Mouse (Mus musculus) hindbrain, embryonic 14.5 days (tissue): ENCODE data around the gene Calml3. TPM values are rescaled to one million over a fixed set of nuclear protein-coding genes. Genes with fewer than 3 reads are reported as not detected.
"Not testable (repeated sequence)": the region's sequence is repeated elsewhere in the genome, so short reads cannot be mapped to it uniquely, and the experiment has no call there.

ENCODE experiments used
- ATAC-seq: fragments of 200-750 bp; cut with Nextera tagmentation; 2 replicates; pipeline ENCODE4 v1.8.0; 2017; ENCODE audit warnings: moderate number of reproducible peaks, mild to moderate bottlenecking, moderate TSS enrichment, moderate library complexity; ENCODE audit not compliant: low FRiP score
- DNase-seq: peaks from one replicate; pipeline ENCODE4 v3.0.0-alpha.2; 2015; ENCODE audit warnings: low spot score
- H3K27ac ChIP-seq: fragments of 300-500 bp; sonication (generic); 2 replicates; pipeline ENCODE4 v1.5.1; 2014; ENCODE audit warnings: mild to moderate bottlenecking, moderate library complexity
- H3K27me3 ChIP-seq: fragments of 300-500 bp; sonication (generic); 2 replicates; pipeline ENCODE4 v1.6.1; 2014; ENCODE audit warnings: mild to moderate bottlenecking, low read length, mixed read lengths; ENCODE audit not compliant: control insufficient read depth, insufficient read depth
- H3K36me3 ChIP-seq: fragments of 300-500 bp; sonication (generic); replicated peaks from 2 replicates; pipeline ENCODE4 v1.6.1; 2014; ENCODE audit not compliant: control insufficient read depth, insufficient read depth
- H3K4me1 ChIP-seq: fragments of 300-500 bp; sonication (generic); replicated peaks from 2 replicates; pipeline ENCODE4 v1.6.1; 2014; ENCODE audit warnings: antibody characterized with exemption, low read length, mixed read lengths; ENCODE audit not compliant: control insufficient read depth, insufficient read depth
- H3K4me2 ChIP-seq: fragments of 300-500 bp; sonication (generic); replicated peaks from 2 replicates; pipeline ENCODE4 v1.6.1; 2014; ENCODE audit warnings: mild to moderate bottlenecking, moderate library complexity
- H3K4me3 ChIP-seq: fragments of 300-500 bp; sonication (generic); replicated peaks from 2 replicates; pipeline ENCODE4 v1.5.1; 2014; ENCODE audit warnings: mild to moderate bottlenecking, low read length
- H3K9ac ChIP-seq: fragments of 300-500 bp; sonication (generic); 2 replicates; pipeline ENCODE4 v1.6.1; 2014
- H3K9me3 ChIP-seq: fragments of 300-500 bp; sonication (generic); 2 replicates; pipeline ENCODE4 v1.6.1; 2016; ENCODE audit warnings: low read length; ENCODE audit not compliant: control insufficient read depth
- whole genome bisulfite sequencing: fragments of 180-500 bp; shearing (Covaris S2); extraction: QIAGEN DNeasy Blood & Tissue Kit; methylation state at CpG from one replicate; pipeline ENCODE4 v1.1.7; 2014; 5-methylcytosine and 5-hydroxymethylcytosine counted together
- polyA plus RNA-seq: library from polyadenylated mRNA; unstranded; fragments of >200 nt; fragmentation: Nextera tagmentation; extraction: Ambion mirVana; gene quantifications from 2 replicates; pipeline ENCODE4 v1.2.1, GENCODE M21; 2014

Calml3 gene
- polyA plus RNA-seq: not detected in 2 replicates

DNA sequence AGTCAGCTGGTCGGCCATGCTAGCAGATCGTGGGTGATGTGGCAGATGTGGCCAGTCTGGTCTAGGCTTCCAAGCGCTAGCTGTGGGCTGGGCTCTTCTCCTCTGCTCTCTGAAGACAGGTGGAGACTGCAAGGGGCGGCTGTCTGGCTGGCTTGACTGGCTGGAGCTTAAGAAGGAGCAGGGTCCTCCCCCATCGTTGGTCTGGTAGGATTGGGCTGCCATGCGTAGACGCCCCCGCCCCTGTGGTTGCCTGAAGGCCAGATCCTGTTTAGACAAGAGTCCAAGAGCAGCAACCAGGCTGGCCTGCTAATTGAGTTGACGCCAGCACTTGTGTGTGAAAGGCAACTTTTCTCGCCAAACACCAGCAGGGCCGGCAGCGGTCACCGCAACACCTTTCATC is at the start of gene Calml3:
TSS of gene Calml3 (minus strand) at position 131 of the 400 bp plus-strand sequence.
- Histone ChIP-seq H3K4me1 (no peaks in the 10 kb centered on the region), H3K9me3 (no peaks in the 10 kb centered on the region), H3K27me3 (no peaks in the 10 kb centered on the region), H3K9ac (no peak within 1 kb of the TSS), H3K4me3 (no peak within 1 kb of the TSS), H3K36me3 (no peaks in the 10 kb centered on the region), H3K27ac (no peak within 1 kb of the TSS), H3K4me2 (no peak within 1 kb of the TSS)
- WGBS: 92% methylated on average over 13 of the region's 13 CpGs
- ATAC-seq (no peak), DNase-seq (no peak)

- H3K36me3 ChIP-seq: no peaks in the 10 kb centered on the region
- H3K27ac ChIP-seq: no peak overlapping the region
- no peaks in the 10 kb centered on the region for H3K4me1 ChIP-seq
- H3K9me3 ChIP-seq: no peaks in the 10 kb centered on the region
- H3K27me3 ChIP-seq: no peaks in the 10 kb centered on the region
- ATAC-seq (no peak), DNase-seq (no peak)
- H3K9ac ChIP-seq: no peak overlapping the region
- no peak overlapping the region for H3K4me3 ChIP-seq
- WGBS: 64% methylated on average over 1 of the region's 1 CpGs
- H3K4me2 ChIP-seq: no peak overlapping the region
Measured at GRCm38 (mm10) chr13:3850330-3850729, 46.2 kb upstream of the Calml3 start.

GRCm38 (mm10) chr13:3840662-3841061 is 36.5 kb upstream of the Calml3 start:
- not testable (repeated sequence) for H3K36me3 ChIP-seq, DNase-seq, ATAC-seq, H3K4me2 ChIP-seq, H3K4me1 ChIP-seq, H3K9me3 ChIP-seq, H3K9ac ChIP-seq, H3K27me3 ChIP-seq, H3K27ac ChIP-seq, H3K4me3 ChIP-seq

GRCm38 (mm10) chr13:3837312-3837807 is 33.2 kb upstream of the Calml3 start, which contains the start of gene Calm4:
Calm4 (plus strand) TSS chr13:3837757.
- not testable (repeated sequence) for H3K4me1 ChIP-seq, H3K36me3 ChIP-seq, H3K27ac ChIP-seq, H3K4me3 ChIP-seq, H3K9me3 ChIP-seq, ATAC-seq, H3K9ac ChIP-seq, H3K4me2 ChIP-seq, H3K27me3 ChIP-seq, DNase-seq

GRCm38 (mm10) chr13:3833644-3834043 is 29.5 kb upstream of the Calml3 start:
- ATAC-seq, H3K9ac ChIP-seq, H3K27ac ChIP-seq, H3K9me3 ChIP-seq, H3K4me3 ChIP-seq, H3K4me1 ChIP-seq, H3K4me2 ChIP-seq, DNase-seq, H3K27me3 ChIP-seq, H3K36me3 ChIP-seq: not testable (repeated sequence)

- whole genome bisulfite sequencing: 69% methylated on average over 2 of the region's 2 CpGs
Measured at GRCm38 (mm10) chr13:3832450-3832849, 28.3 kb upstream of the Calml3 start.

DNA sequence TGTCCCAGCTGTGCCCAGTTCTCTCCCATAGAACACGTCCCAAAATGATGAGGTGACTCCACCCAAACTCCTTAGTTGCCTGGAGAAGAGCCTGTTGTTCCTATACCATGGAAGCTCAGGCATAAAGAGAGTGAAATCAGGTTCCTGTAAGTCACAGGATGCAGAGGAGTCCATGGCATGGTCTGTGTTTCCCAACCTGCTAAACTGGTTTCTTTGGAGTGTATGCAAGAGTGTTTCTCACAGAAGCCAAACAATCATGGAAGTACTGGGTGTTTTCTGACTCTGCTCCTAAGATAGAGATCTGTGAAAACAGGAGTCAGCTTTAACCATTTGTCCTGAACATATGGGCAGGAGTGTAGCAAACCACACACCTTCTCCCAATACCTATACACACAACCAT is 27.9 kb upstream of the Calml3 start:
- H3K4me3 ChIP-seq: no peak overlapping the region
- H3K27ac ChIP-seq: no peak overlapping the region
- no peaks in the 10 kb centered on the region for H3K4me1 ChIP-seq
- H3K4me2 ChIP-seq: no peak overlapping the region
- H3K9me3 ChIP-seq: no peaks in the 10 kb centered on the region
- ATAC-seq (no peak), DNase-seq (no peak)
- H3K36me3 ChIP-seq: no peaks in the 10 kb centered on the region
- no peaks in the 10 kb centered on the region for H3K27me3 ChIP-seq
- 67% methylated on average over 1 of the region's 1 CpGs for WGBS
- no peak overlapping the region for H3K9ac ChIP-seq

More at GRCm38 (mm10) chr13:3832450-3832849, 28.3 kb upstream of the Calml3 start:
- Histone ChIP-seq H3K4me3 (no peak overlapping the region), H3K27me3 (no peaks in the 10 kb centered on the region), H3K4me2 (no peak overlapping the region), H3K9ac (no peak overlapping the region), H3K9me3 (no peaks in the 10 kb centered on the region), H3K27ac (no peak overlapping the region), H3K4me1 (no peaks in the 10 kb centered on the region), H3K36me3 (no peaks in the 10 kb centered on the region)
- no peak for DNase-seq
- no peak for ATAC-seq

DNA sequence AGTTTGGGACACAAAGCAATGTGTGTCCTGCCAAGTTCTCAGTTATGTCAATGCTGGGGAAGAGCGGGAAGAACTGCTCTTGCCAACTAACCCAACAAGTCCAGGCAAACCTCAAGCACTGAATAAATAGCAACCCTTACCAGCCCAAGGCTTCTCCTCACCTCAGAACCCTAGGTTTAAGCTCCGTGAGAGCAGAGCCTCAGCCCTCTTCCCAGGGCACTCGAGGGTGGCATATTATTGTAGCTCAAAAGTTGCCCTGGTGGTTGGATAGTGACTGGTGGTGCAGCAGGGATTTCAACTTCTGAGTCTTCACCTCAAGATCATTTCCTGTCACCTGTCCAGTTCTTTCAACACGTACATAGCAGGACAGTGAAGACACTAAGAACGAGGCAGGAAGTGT is 27.4 kb upstream of the Calml3 start:
- 89% methylated on average over 5 of the region's 5 CpGs for WGBS

GRCm38 (mm10) chr13:3825726-3826125 is 21.6 kb upstream of the Calml3 start:
- Histone ChIP-seq H3K4me1 (no peaks in the 10 kb centered on the region), H3K4me3 (no peak overlapping the region), H3K27me3 (no peaks in the 10 kb centered on the region), H3K9me3 (no peaks in the 10 kb centered on the region), H3K4me2 (no peak overlapping the region), H3K36me3 (no peaks in the 10 kb centered on the region), H3K9ac (no peak overlapping the region), H3K27ac (no peak overlapping the region)
- DNase-seq (no peak), ATAC-seq (no peak)

More for the DNA sequence above, 27.4 kb upstream of the Calml3 start:
- Histone ChIP-seq H3K9me3 (no peaks in the 10 kb centered on the region), H3K4me3 (no peak overlapping the region), H3K27me3 (no peaks in the 10 kb centered on the region), H3K9ac (no peak overlapping the region), H3K27ac (no peak overlapping the region), H3K4me1 (no peaks in the 10 kb centered on the region), H3K36me3 (no peaks in the 10 kb centered on the region), H3K4me2 (no peak overlapping the region)
- ATAC-seq: no peak
- DNase-seq: no peak

DNA sequence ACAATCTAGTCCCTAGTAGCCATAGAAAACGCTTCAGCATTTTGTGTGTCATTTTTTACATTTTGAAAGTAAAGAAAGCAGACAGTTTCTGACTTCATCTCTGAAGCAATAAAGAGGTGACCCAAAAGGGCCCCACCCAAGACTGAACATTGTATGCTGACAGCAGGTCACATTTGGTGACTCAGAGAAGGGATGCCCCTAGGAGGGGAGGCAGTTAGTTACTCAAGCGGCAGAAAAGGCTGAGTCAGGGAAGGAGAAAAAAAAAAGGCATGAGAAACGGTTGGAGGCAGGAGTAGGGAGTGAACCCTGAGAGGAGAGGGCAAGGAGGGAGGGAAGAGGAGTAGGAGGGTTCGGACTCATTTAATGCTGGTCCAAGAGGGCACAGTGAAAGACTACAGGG is 18.0 kb upstream of the Calml3 start:
- no peak for ATAC-seq
- Histone ChIP-seq H3K9ac (no peak overlapping the region), H3K27me3 (no peaks in the 10 kb centered on the region)

More for the DNA sequence above, 18.0 kb upstream of the Calml3 start:
- Histone ChIP-seq H3K9me3 (no peaks in the 10 kb centered on the region), H3K27ac (no peak overlapping the region), H3K36me3 (no peaks in the 10 kb centered on the region), H3K4me3 (no peak overlapping the region), H3K4me1 (no peaks in the 10 kb centered on the region), H3K4me2 (no peak overlapping the region)
- no peak for DNase-seq
- 72% methylated on average over 4 of the region's 4 CpGs for WGBS
